Mouse (Mus musculus): ENCODE data around the gene Rictor. TPM values are rescaled to one million over a fixed set of nuclear protein-coding genes. Genes with fewer than 3 reads are reported as not detected.

Rictor gene
- polyA plus RNA-seq (2015; fragmentation: Nextera tagmentation; extraction: Ambion mirVana) = 50.5 and 51.6 TPM in 2 replicates

GRCm38 (mm10) chr15:6707936-6708525 lies at the start of gene Rictor:
TSS of gene Rictor (plus strand) at chr15:6708379.
- no peaks in the 10 kb centered on the region for H3K27me3 ChIP-seq (replicated peaks; ENCODE audit: control insufficient read depth, insufficient read depth, low read length)
- peaks cover 14% of the 10 kb centered on the region for H3K4me1 ChIP-seq (ENCODE audit: control insufficient read depth, insufficient read depth, low read depth, low read length)
- peak within 1 kb of the TSS; percentile 61 for H3K4me3 ChIP-seq (ENCODE audit: low read length)
- H3K27ac ChIP-seq (ENCODE audit: low read depth, low read length) = peak within 1 kb of the TSS; percentile 95
- ATAC-seq = peak; percentile 91
- peak within 1 kb of the TSS; percentile 92 for H3K4me2 ChIP-seq (ENCODE audit: low read length)
- WGBS = 1% methylated on average over 62 of the region's 82 CpGs
- peak within 1 kb of the TSS; percentile 94 for H3K9ac ChIP-seq (ENCODE audit: low read depth, low read length)
- H3K9me3 ChIP-seq (ENCODE audit: control insufficient read depth, low read length) = no peaks in the 10 kb centered on the region
- no peaks in the 10 kb centered on the region for H3K36me3 ChIP-seq (ENCODE audit: control insufficient read depth, insufficient read depth, low read length)

DNA sequence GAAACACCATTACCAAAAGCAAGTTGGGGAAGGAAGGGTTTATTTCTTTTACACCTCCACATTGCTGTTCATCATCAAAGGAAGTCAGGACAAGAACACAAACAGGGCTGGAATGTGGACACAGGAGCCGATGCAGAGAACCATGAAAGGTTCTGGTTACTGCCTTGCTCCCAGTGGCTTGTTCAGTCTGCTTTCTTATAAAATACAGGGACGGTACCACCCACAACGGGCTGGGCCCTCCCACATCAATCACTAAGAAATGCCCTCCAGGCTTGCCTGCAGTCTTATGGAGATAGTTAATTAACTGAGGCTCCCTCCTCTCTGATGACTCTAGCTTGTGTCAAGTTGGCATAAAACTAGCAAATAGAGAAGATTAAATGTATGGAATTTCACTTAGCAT lies 46.2 kb upstream of the Rictor start:
- Histone ChIP-seq H3K4me1 (ENCODE audit: control insufficient read depth, insufficient read depth, low read depth, low read length) (no peaks in the 10 kb centered on the region), H3K27ac (ENCODE audit: low read depth, low read length) (no peak overlapping the region), H3K4me2 (ENCODE audit: low read length) (no peak overlapping the region), H3K36me3 (ENCODE audit: control insufficient read depth, insufficient read depth, low read length) (no peaks in the 10 kb centered on the region), H3K9me3 (ENCODE audit: control insufficient read depth, low read length) (no peaks in the 10 kb centered on the region), H3K27me3 (replicated peaks; ENCODE audit: control insufficient read depth, insufficient read depth, low read length) (no peaks in the 10 kb centered on the region), H3K4me3 (ENCODE audit: low read length) (no peak overlapping the region), H3K9ac (ENCODE audit: low read depth, low read length) (no peak overlapping the region)
- no peak for ATAC-seq
- WGBS = 49% methylated on average over 3 of the region's 3 CpGs

- Histone ChIP-seq H3K27me3 (replicated peaks; ENCODE audit: control insufficient read depth, insufficient read depth, low read length) (no peaks in the 10 kb centered on the region), H3K36me3 (ENCODE audit: control insufficient read depth, insufficient read depth, low read length) (no peaks in the 10 kb centered on the region), H3K4me2 (ENCODE audit: low read length) (no peak overlapping the region), H3K27ac (ENCODE audit: low read depth, low read length) (no peak overlapping the region), H3K4me1 (ENCODE audit: control insufficient read depth, insufficient read depth, low read depth, low read length) (no peaks in the 10 kb centered on the region), H3K9me3 (ENCODE audit: control insufficient read depth, low read length) (no peaks in the 10 kb centered on the region), H3K9ac (ENCODE audit: low read depth, low read length) (no peak overlapping the region), H3K4me3 (ENCODE audit: low read length) (no peak overlapping the region)
- no peak for ATAC-seq
- WGBS = 56% methylated on average over 7 of the region's 7 CpGs
Measured at GRCm38 (mm10) chr15:6663991-6664390, 44.2 kb upstream of the Rictor start.

GRCm38 (mm10) chr15:6666072-6666471 lies 42.1 kb upstream of the Rictor start:
- 61% methylated on average over 5 of the region's 5 CpGs for WGBS
- H3K27ac ChIP-seq (ENCODE audit: low read depth, low read length) = no peak overlapping the region
- H3K36me3 ChIP-seq (ENCODE audit: control insufficient read depth, insufficient read depth, low read length) = no peaks in the 10 kb centered on the region
- no peaks in the 10 kb centered on the region for H3K27me3 ChIP-seq (replicated peaks; ENCODE audit: control insufficient read depth, insufficient read depth, low read length)
- H3K4me3 ChIP-seq (ENCODE audit: low read length) = no peak overlapping the region
- no peak for ATAC-seq
- H3K9me3 ChIP-seq (ENCODE audit: control insufficient read depth, low read length) = no peaks in the 10 kb centered on the region
- no peak overlapping the region for H3K9ac ChIP-seq (ENCODE audit: low read depth, low read length)
- H3K4me2 ChIP-seq (ENCODE audit: low read length) = no peak overlapping the region
- H3K4me1 ChIP-seq (ENCODE audit: control insufficient read depth, insufficient read depth, low read depth, low read length) = no peaks in the 10 kb centered on the region

GRCm38 (mm10) chr15:6668793-6669437 lies 39.3 kb upstream of the Rictor start:
- ATAC-seq = no peak
- WGBS = 45% methylated on average over 14 of the region's 14 CpGs

GRCm38 (mm10) chr15:6678479-6678878 lies 29.7 kb upstream of the Rictor start:
- no peaks in the 10 kb centered on the region for H3K9me3 ChIP-seq (ENCODE audit: control insufficient read depth, low read length)
- ATAC-seq = no peak
- 56% methylated on average over 2 of the region's 2 CpGs for WGBS

More at GRCm38 (mm10) chr15:6668793-6669437, 39.3 kb upstream of the Rictor start:
- Histone ChIP-seq H3K27ac (ENCODE audit: low read depth, low read length) (no peak overlapping the region), H3K4me1 (ENCODE audit: control insufficient read depth, insufficient read depth, low read depth, low read length) (no peaks in the 10 kb centered on the region), H3K36me3 (ENCODE audit: control insufficient read depth, insufficient read depth, low read length) (no peaks in the 10 kb centered on the region), H3K27me3 (replicated peaks; ENCODE audit: control insufficient read depth, insufficient read depth, low read length) (no peaks in the 10 kb centered on the region), H3K9me3 (ENCODE audit: control insufficient read depth, low read length) (no peaks in the 10 kb centered on the region), H3K9ac (ENCODE audit: low read depth, low read length) (no peak overlapping the region), H3K4me2 (ENCODE audit: low read length) (no peak overlapping the region), H3K4me3 (ENCODE audit: low read length) (no peak overlapping the region)

GRCm38 (mm10) chr15:6702164-6702563 lies 6.0 kb upstream of the Rictor start:
- no peak overlapping the region for H3K27ac ChIP-seq (ENCODE audit: low read depth, low read length)
- no peaks in the 10 kb centered on the region for H3K9me3 ChIP-seq (ENCODE audit: control insufficient read depth, low read length)
- no peak overlapping the region for H3K9ac ChIP-seq (ENCODE audit: low read depth, low read length)
- H3K27me3 ChIP-seq (replicated peaks; ENCODE audit: control insufficient read depth, insufficient read depth, low read length) = no peaks in the 10 kb centered on the region
- 75% methylated on average over 2 of the region's 2 CpGs for WGBS
- no peak overlapping the region for H3K4me2 ChIP-seq (ENCODE audit: low read length)
- H3K4me1 ChIP-seq (ENCODE audit: control insufficient read depth, insufficient read depth, low read depth, low read length) = no peaks in the 10 kb centered on the region
- ATAC-seq = no peak
- H3K4me3 ChIP-seq (ENCODE audit: low read length) = no peak overlapping the region
- H3K36me3 ChIP-seq (ENCODE audit: control insufficient read depth, insufficient read depth, low read length) = no peaks in the 10 kb centered on the region

More at GRCm38 (mm10) chr15:6678479-6678878, 29.7 kb upstream of the Rictor start:
- Histone ChIP-seq H3K4me3 (ENCODE audit: low read length) (no peak overlapping the region), H3K27ac (ENCODE audit: low read depth, low read length) (no peak overlapping the region), H3K36me3 (ENCODE audit: control insufficient read depth, insufficient read depth, low read length) (no peaks in the 10 kb centered on the region), H3K4me1 (ENCODE audit: control insufficient read depth, insufficient read depth, low read depth, low read length) (no peaks in the 10 kb centered on the region), H3K4me2 (ENCODE audit: low read length) (no peak overlapping the region), H3K9ac (ENCODE audit: low read depth, low read length) (no peak overlapping the region), H3K27me3 (replicated peaks; ENCODE audit: control insufficient read depth, insufficient read depth, low read length) (no peaks in the 10 kb centered on the region)

GRCm38 (mm10) chr15:6705351-6705901 lies 2.8 kb upstream of the Rictor start:
- ATAC-seq = no peak
- WGBS = 63% methylated on average over 7 of the region's 7 CpGs
- H3K36me3 ChIP-seq (ENCODE audit: control insufficient read depth, insufficient read depth, low read length) = no peaks in the 10 kb centered on the region
- no peak overlapping the region for H3K27ac ChIP-seq (ENCODE audit: low read depth, low read length)
- H3K9ac ChIP-seq (ENCODE audit: low read depth, low read length) = no peak overlapping the region
- H3K4me1 ChIP-seq (ENCODE audit: control insufficient read depth, insufficient read depth, low read depth, low read length) = peaks cover 12% of the 10 kb centered on the region
- no peaks in the 10 kb centered on the region for H3K9me3 ChIP-seq (ENCODE audit: control insufficient read depth, low read length)
- H3K4me3 ChIP-seq (ENCODE audit: low read length) = no peak overlapping the region
- no peaks in the 10 kb centered on the region for H3K27me3 ChIP-seq (replicated peaks; ENCODE audit: control insufficient read depth, insufficient read depth, low read length)
- no peak overlapping the region for H3K4me2 ChIP-seq (ENCODE audit: low read length)

GRCm38 (mm10) chr15:6707551-6707935 lies 636 bp upstream of the Rictor start:
- Histone ChIP-seq H3K27me3 (replicated peaks; ENCODE audit: control insufficient read depth, insufficient read depth, low read length) (no peaks in the 10 kb centered on the region), H3K9ac (ENCODE audit: low read depth, low read length) (peak overlapping the region; percentile 94), H3K27ac (ENCODE audit: low read depth, low read length) (peak overlapping the region; percentile 95), H3K9me3 (ENCODE audit: control insufficient read depth, low read length) (no peaks in the 10 kb centered on the region), H3K4me2 (ENCODE audit: low read length) (peak overlapping the region; percentile 65), H3K4me1 (ENCODE audit: control insufficient read depth, insufficient read depth, low read depth, low read length) (peaks cover 14% of the 10 kb centered on the region), H3K4me3 (ENCODE audit: low read length) (peak overlapping the region; percentile 61), H3K36me3 (ENCODE audit: control insufficient read depth, insufficient read depth, low read length) (no peaks in the 10 kb centered on the region)
- under 1% methylated on average over 43 of the region's 43 CpGs for WGBS
- peak; percentile 71 for ATAC-seq

Data from hindbrain, embryonic 16.5 days (tissue).